Mouse (Mus musculus) liver, postnatal 0 days (tissue): ENCODE measurements at regions not wholly inside any gene's neighbourhood (a gene's known extent, or its start where the extent isn't known, plus 50 kb on each side); places are given as distances from the start of the nearest gene placed in this dataset.
A peak's percentile ranks its signal among the peaks of the same experiment; 100 is the strongest.

ENCODE experiments used
- ATAC-seq: fragments of 200-750 bp; cut with Nextera tagmentation; 2 replicates; pipeline ENCODE4 v1.8.0; 2017; ENCODE audit warnings: mild to moderate bottlenecking, moderate library complexity
- DNase-seq: peaks from one replicate; pipeline ENCODE4 v3.0.0-alpha.2; 2016
- H3K27ac ChIP-seq: fragments of 300-500 bp; sonication (generic); 2 replicates; pipeline ENCODE4 v1.5.1; 2014; ENCODE audit warnings: antibody characterized with exemption, moderate library complexity, mild to moderate bottlenecking, low read depth
- H3K27me3 ChIP-seq: fragments of 300-500 bp; sonication (generic); 2 replicates; pipeline ENCODE4 v1.6.1; 2014; ENCODE audit warnings: low read length, control low read depth, mixed read lengths; ENCODE audit not compliant: insufficient read depth
- H3K36me3 ChIP-seq: fragments of 300-500 bp; sonication (generic); replicated peaks from 2 replicates; pipeline ENCODE4 v1.6.1; 2014; ENCODE audit warnings: mild to moderate bottlenecking, control low read depth, low read length, moderate library complexity, mixed read lengths; ENCODE audit not compliant: insufficient read depth
- H3K4me1 ChIP-seq: fragments of 300-500 bp; sonication (generic); 2 replicates; pipeline ENCODE4 v1.6.1; 2014; ENCODE audit warnings: antibody characterized with exemption, mild to moderate bottlenecking, control low read depth; ENCODE audit not compliant: insufficient read depth
- H3K4me2 ChIP-seq: fragments of 300-500 bp; sonication (generic); 2 replicates; pipeline ENCODE4 v1.6.1; 2014; ENCODE audit warnings: low read depth, mild to moderate bottlenecking, low read length, moderate library complexity, mixed read lengths
- H3K4me3 ChIP-seq: fragments of 300-500 bp; sonication (generic); 2 replicates; pipeline ENCODE4 v1.5.1; 2014; ENCODE audit warnings: low read depth, low read length
- H3K9ac ChIP-seq: fragments of 300-500 bp; sonication (generic); replicated peaks from 2 replicates; pipeline ENCODE4 v1.6.1; 2014; ENCODE audit warnings: mild to moderate bottlenecking, moderate library complexity
- H3K9me3 ChIP-seq: fragments of 300-500 bp; sonication (generic); 2 replicates; pipeline ENCODE4 v1.6.1; 2016; ENCODE audit warnings: mild to moderate bottlenecking, control low read depth, low read length, mixed read lengths
- CTCF ChIP-seq: sonication (generic); IDR thresholded peaks from 2 replicates; pipeline ENCODE4 v1.5.1; 2016; ENCODE audit warnings: antibody characterized with exemption, low read depth
- EP300 ChIP-seq: IDR thresholded peaks from 2 replicates; pipeline ENCODE4 v1.6.1; 2016; ENCODE audit warnings: antibody characterized with exemption, low read depth, mild to moderate bottlenecking
- WGBS: fragments of 180-500 bp; shearing (Covaris S2); extraction: QIAGEN DNeasy Blood & Tissue Kit; methylation state at CpG from one replicate; pipeline ENCODE4 v1.1.7; 2014; ENCODE audit not compliant: insufficient replicate concordance; 5-methylcytosine and 5-hydroxymethylcytosine counted together

GRCm38 (mm10) chr4:99572841-99573642 lies 83.1 kb upstream of the Foxd3 start:
- H3K36me3 ChIP-seq: no peaks in the 10 kb centered on the region
- peaks cover 11% of the 10 kb centered on the region for H3K27me3 ChIP-seq
- no peaks in the 10 kb centered on the region for H3K4me1 ChIP-seq
- H3K9me3 ChIP-seq: no peaks in the 10 kb centered on the region
- no peak overlapping the region for H3K9ac ChIP-seq
- no peak overlapping the region for H3K4me3 ChIP-seq
- ATAC-seq (no peak), DNase-seq (no peak)
- no peak overlapping the region for H3K27ac ChIP-seq
- 8% methylated on average over 33 of the region's 33 CpGs for WGBS
- TF ChIP-seq CTCF: no peak
- TF ChIP-seq EP300: no peak
- H3K4me2 ChIP-seq: no peak overlapping the region

- Histone ChIP-seq H3K27me3 (peaks cover 11% of the 10 kb centered on the region), H3K27ac (no peak overlapping the region), H3K9me3 (no peaks in the 10 kb centered on the region), H3K36me3 (no peaks in the 10 kb centered on the region), H3K4me1 (no peaks in the 10 kb centered on the region), H3K9ac (no peak overlapping the region), H3K4me2 (no peak overlapping the region), H3K4me3 (no peak overlapping the region)
- ATAC-seq (no peak), DNase-seq (no peak)
- WGBS: 61% methylated on average over 11 of the region's 11 CpGs
- TF ChIP-seq CTCF (no peak), EP300 (no peak)
Observed at GRCm38 (mm10) chr4:99574021-99574531, 82.0 kb upstream of the Foxd3 start.

GRCm38 (mm10) chr4:99574984-99575383 lies 81.1 kb upstream of the Foxd3 start:
- Histone ChIP-seq H3K27me3 (peaks cover 11% of the 10 kb centered on the region), H3K36me3 (no peaks in the 10 kb centered on the region), H3K4me2 (no peak overlapping the region), H3K27ac (no peak overlapping the region), H3K9me3 (no peaks in the 10 kb centered on the region), H3K4me1 (no peaks in the 10 kb centered on the region), H3K4me3 (no peak overlapping the region), H3K9ac (no peak overlapping the region)
- TF ChIP-seq EP300 (no peak), CTCF (no peak)
- ATAC-seq (no peak), DNase-seq (no peak)
- 45% methylated on average over 4 of the region's 4 CpGs for WGBS

- no peaks in the 10 kb centered on the region for H3K27me3 ChIP-seq
- no peak overlapping the region for H3K9ac ChIP-seq
- no peak overlapping the region for H3K4me3 ChIP-seq
- no peak overlapping the region for H3K4me2 ChIP-seq
- no peak for ATAC-seq
- no peaks in the 10 kb centered on the region for H3K9me3 ChIP-seq
- H3K4me1 ChIP-seq: no peaks in the 10 kb centered on the region
- H3K27ac ChIP-seq: no peak overlapping the region
- no peak for DNase-seq
- WGBS: 68% methylated on average over 5 of the region's 5 CpGs
- H3K36me3 ChIP-seq: no peaks in the 10 kb centered on the region
- no peak for TF ChIP-seq CTCF
- TF ChIP-seq EP300: no peak
Observed at GRCm38 (mm10) chr4:99597781-99598180, 58.3 kb upstream of the Foxd3 start.

- no peak overlapping the region for H3K27ac ChIP-seq
- H3K36me3 ChIP-seq: no peaks in the 10 kb centered on the region
- H3K4me2 ChIP-seq: peak overlapping the region; percentile 27; the same call in 1 of the 2 replicates
- no peak for DNase-seq
- H3K9me3 ChIP-seq: no peaks in the 10 kb centered on the region
- no peak for TF ChIP-seq EP300
- TF ChIP-seq CTCF: no peak
- no peaks in the 10 kb centered on the region for H3K4me1 ChIP-seq
- 36% methylated on average over 10 of the region's 10 CpGs for WGBS
- no peak for ATAC-seq
- no peaks in the 10 kb centered on the region for H3K27me3 ChIP-seq
- H3K4me3 ChIP-seq: no peak overlapping the region
- no peak overlapping the region for H3K9ac ChIP-seq
Observed at GRCm38 (mm10) chr4:99600741-99601140, 55.4 kb upstream of the Foxd3 start.

- Histone ChIP-seq H3K4me2 (no peak overlapping the region), H3K4me3 (no peak overlapping the region)
- WGBS: 38% methylated on average over 6 of the region's 6 CpGs
Observed at GRCm38 (mm10) chr4:99601463-99601862, 54.6 kb upstream of the Foxd3 start.

More at GRCm38 (mm10) chr4:99601463-99601862, 54.6 kb upstream of the Foxd3 start:
- H3K9me3 ChIP-seq: no peaks in the 10 kb centered on the region
- no peak for DNase-seq
- TF ChIP-seq CTCF: no peak
- TF ChIP-seq EP300: no peak
- no peaks in the 10 kb centered on the region for H3K4me1 ChIP-seq
- H3K36me3 ChIP-seq: no peaks in the 10 kb centered on the region
- no peak for ATAC-seq
- no peak overlapping the region for H3K27ac ChIP-seq
- H3K9ac ChIP-seq: no peak overlapping the region
- no peaks in the 10 kb centered on the region for H3K27me3 ChIP-seq
